Mouse (Mus musculus) induced T-regulatory cell, adult 2 months (primary cell): ENCODE measurements around the gene Tex264.

Experiments used
- DNase-seq: peaks from one replicate; pipeline ENCODE4 v3.0.0-alpha.2; 2012; ENCODE audit warnings: low read depth

Tex264 gene

GRCm38 (mm10) chr9:106685249-106686101 lies at the start of gene Tex264:
Tex264 (minus strand) TSS chr9:106685927.
- peak; percentile 92 for DNase-seq

GRCm38 (mm10) chr9:106733690-106734089 lies 48.0 kb upstream of the Tex264 start:
- DNase-seq, result no peak

- DNase-seq, result no peak
These were observed 43.7 kb upstream of the Tex264 start for GRCm38 (mm10) chr9:106729416-106729815.

- DNase-seq, result no peak
These were observed 41.2 kb upstream of the Tex264 start for GRCm38 (mm10) chr9:106726891-106727290.

GRCm38 (mm10) chr9:106725435-106725834 lies 39.7 kb upstream of the Tex264 start:
- DNase-seq, result no peak

GRCm38 (mm10) chr9:106724864-106725263 lies 39.1 kb upstream of the Tex264 start:
- no peak for DNase-seq

- no peak for DNase-seq
These were observed 31.0 kb upstream of the Tex264 start for GRCm38 (mm10) chr9:106716729-106717128.

- no peak for DNase-seq
These were observed 30.5 kb upstream of the Tex264 start for GRCm38 (mm10) chr9:106716232-106716631.

- no peak for DNase-seq
These were observed 26.7 kb upstream of the Tex264 start for GRCm38 (mm10) chr9:106712470-106712869.

GRCm38 (mm10) chr9:106692973-106693481 lies 7.3 kb upstream of the Tex264 start:
- no peak for DNase-seq

GRCm38 (mm10) chr9:106688834-106689233 lies 3.1 kb upstream of the Tex264 start:
- DNase-seq, result no peak

GRCm38 (mm10) chr9:106686983-106687650 lies 1.4 kb upstream of the Tex264 start:
- DNase-seq, result peak; percentile 87

- no peak for DNase-seq
These were observed 844 bp downstream of the Tex264 start for GRCm38 (mm10) chr9:106684918-106685248.

GRCm38 (mm10) chr9:106684093-106684872 lies 1.4 kb downstream of the Tex264 start:
- peak; percentile 34 for DNase-seq

GRCm38 (mm10) chr9:106681026-106681425 lies 4.7 kb downstream of the Tex264 start:
- DNase-seq, result no peak

- DNase-seq, result no peak
These were observed 7.5 kb downstream of the Tex264 start for GRCm38 (mm10) chr9:106678242-106678641.

- no peak for DNase-seq
These were observed 8.0 kb downstream of the Tex264 start for GRCm38 (mm10) chr9:106677702-106678101.

- DNase-seq, result no peak
These were observed 9.2 kb downstream of the Tex264 start for GRCm38 (mm10) chr9:106676571-106676970.

- no peak for DNase-seq
These were observed 9.8 kb downstream of the Tex264 start for GRCm38 (mm10) chr9:106675965-106676364.

- DNase-seq, result peak; percentile 87
These were observed 10.2 kb downstream of the Tex264 start for GRCm38 (mm10) chr9:106675480-106675879.

- DNase-seq, result no peak
These were observed 11.9 kb downstream of the Tex264 start for GRCm38 (mm10) chr9:106673860-106674259.

GRCm38 (mm10) chr9:106664856-106665255 lies 20.9 kb downstream of the Tex264 start:
- DNase-seq, result no peak
